Mouse (Mus musculus): ENCODE measurements at regions not wholly inside any gene's neighbourhood (a gene's known extent, or its start where the extent isn't known, plus 50 kb on each side); places are given as distances from the start of the nearest gene placed in this dataset.
A peak's percentile ranks its signal among the peaks of the same experiment; 100 is the strongest.

GRCm38 (mm10) chr13:91274131-91274530 is 50.4 kb upstream of the Atg10 start:
- DNase-seq, result no peak

DNA sequence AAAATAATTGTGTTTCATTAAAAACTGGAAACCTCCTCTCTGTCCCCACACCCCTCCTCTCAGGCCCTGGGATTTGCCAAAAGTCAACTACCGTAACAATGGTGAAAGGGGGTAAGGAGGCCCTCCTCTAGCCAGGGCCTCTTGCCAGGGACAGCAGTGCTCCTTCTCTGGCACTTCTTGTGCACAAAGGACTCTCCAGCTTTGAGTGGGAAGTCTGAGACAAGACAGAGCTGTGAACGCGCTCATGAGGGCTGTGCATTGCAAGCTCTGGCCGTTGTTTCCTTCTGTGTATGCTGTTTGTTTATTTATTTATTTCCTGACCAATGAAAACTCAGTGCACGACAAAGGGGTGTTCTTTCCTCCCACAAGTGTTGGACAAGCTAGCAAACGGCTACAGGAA is 50.8 kb upstream of the Atg10 start:
- no peak for DNase-seq

GRCm38 (mm10) chr13:91279487-91279886 is 55.7 kb upstream of the Atg10 start:
- no peak for DNase-seq

- no peak for DNase-seq
These were observed 71.9 kb upstream of the Atg10 start for GRCm38 (mm10) chr13:91295552-91296170.

DNA sequence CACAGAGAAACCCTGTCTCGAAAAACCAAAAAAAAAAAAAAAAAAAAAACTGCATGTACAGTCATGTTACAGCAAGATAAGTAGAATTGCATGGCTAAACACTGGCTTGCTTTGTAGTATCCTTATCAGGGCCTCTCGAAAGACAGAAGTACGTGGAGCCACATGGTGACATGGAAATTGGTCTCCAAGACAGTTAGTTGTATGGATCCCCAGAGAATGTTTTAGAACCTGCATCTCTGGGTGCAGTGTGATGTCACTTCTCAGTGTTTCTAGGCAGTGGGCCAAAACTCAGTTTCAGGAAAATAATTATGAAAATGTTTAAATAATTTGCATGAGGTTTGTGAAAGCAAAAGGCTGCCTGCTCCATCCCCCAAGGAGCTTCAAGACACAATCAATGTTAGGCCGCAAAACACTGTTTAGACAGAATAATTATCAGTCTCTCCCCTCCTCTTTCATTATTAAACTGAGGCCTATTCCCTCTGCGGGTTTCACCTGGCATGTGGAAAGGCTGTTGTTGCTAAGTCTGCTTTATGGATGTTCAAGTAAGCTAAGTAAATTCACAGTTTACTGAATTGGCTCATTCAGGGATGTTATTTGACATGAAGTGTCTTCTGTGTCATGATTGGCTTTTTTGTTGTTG is 72.9 kb upstream of the Atg10 start:
- DNase-seq, result no peak

DNA sequence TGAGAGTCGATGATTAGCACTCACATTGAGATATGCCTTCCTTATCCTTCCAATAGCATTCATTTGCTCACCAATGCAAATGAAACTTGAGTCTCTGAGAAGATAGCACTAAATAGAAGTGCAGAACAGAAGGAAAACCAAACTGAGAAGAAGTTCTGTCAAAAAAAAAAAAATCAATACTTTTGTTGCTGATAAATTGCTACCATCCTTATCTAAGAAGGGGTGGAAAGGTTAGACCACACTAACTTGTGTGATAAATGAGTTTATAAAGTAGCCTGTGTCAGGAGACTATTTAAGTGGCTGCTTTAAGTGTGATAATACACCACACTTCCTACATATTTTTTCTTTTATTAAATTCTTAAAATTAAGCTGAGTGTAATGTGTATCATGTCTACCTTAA is 78.1 kb upstream of the Atg10 start:
- DNase-seq, result no peak

- no peak for DNase-seq
These were observed 82.1 kb upstream of the Atg10 start for GRCm38 (mm10) chr13:91305697-91306405.

DNA sequence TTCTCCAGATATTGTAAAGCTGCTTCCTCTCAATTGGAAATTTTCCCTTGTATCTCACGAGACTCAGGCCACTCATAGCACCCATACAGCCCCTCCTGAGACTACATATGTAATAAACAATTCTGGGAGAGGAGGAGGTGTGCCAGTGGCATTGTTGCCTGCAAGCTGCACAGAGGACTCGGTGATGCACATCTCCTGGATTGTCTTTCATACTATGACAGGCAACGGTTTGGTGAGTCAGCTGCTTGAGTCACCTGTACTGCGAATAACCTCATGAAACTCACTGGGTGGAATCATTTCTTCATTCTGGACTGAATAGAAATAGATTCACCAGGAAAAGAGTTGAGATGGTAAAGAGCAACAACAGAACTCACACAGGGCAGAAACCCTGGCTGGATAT is 82.8 kb upstream of the Atg10 start:
- DNase-seq, result no peak

- DNase-seq, result no peak
These were observed 89.3 kb upstream of the Atg10 start for GRCm38 (mm10) chr13:91312905-91313571.

DNA sequence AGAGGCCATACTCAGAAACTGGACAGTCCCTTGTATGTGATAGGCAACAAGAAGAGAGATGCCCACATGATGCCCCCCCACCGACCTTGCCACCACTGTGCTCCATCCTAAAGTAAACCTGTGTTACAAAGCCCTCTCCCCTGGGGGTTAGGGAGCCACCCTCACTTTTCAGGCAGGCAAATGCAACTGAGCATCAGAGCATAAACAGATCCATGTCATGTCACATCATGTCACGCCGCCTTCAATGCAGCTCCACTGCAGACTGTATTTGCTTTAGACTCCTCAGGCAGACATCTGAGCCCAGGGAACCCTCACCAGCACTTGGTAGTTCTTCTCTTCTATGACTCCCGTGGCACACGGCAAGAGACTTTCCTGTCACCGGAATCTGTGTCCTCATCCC is 98.6 kb upstream of the Atg10 start:
- no peak for DNase-seq

DNA sequence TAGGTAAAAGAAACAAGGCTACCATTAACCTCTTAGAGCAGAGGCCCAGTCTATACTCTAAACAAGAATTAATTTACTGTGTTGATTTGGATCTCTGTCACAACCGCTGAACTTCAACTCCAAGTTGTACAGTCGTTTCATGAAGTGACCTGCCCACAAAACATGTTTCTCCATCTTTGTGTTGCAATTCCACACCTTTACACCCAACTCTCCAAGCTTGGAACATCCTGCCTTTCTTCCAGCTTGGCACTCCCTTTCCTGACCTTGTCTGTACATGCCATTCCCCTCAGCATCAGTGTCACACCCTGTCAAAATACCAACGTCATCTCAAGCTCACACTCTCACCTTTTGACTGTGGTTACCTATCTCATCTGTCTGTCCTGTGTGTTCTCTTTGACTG is 103.1 kb upstream of the Atg10 start:
- no peak for DNase-seq

DNA sequence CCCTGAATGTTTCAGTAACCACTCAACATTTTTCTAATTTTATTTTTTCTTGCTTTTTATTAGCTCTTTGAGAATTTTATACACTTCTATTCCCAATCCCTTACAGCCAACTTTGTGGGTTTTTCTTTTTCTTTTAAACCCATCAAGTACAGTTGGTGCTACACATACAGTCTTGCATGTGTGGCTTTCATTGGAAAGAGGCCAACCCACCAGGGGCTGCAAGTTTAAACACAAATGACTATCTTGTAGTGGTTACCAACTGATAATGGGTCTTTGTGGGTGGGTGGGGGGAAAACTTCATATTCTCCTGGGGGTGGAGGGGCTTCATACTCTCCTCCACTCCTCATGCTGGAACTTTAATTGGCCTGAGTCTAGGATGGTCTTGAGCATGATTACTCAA is 110.5 kb upstream of the Atg10 start:
- no peak for DNase-seq

GRCm38 (mm10) chr13:91344139-91344538 is 115.9 kb upstream of the Ssbp2 start:
- DNase-seq, result no peak

GRCm38 (mm10) chr13:91348489-91349083 is 111.5 kb upstream of the Ssbp2 start:
- DNase-seq, result no peak

GRCm38 (mm10) chr13:91352311-91352710 is 107.8 kb upstream of the Ssbp2 start:
- no peak for DNase-seq

GRCm38 (mm10) chr13:91356516-91356915 is 103.6 kb upstream of the Ssbp2 start:
- no peak for DNase-seq

GRCm38 (mm10) chr13:91360121-91360520 is 100.0 kb upstream of the Ssbp2 start:
- DNase-seq, result no peak

GRCm38 (mm10) chr13:91365270-91365952 is 94.7 kb upstream of the Ssbp2 start:
- peak; percentile 89 for DNase-seq

DNA sequence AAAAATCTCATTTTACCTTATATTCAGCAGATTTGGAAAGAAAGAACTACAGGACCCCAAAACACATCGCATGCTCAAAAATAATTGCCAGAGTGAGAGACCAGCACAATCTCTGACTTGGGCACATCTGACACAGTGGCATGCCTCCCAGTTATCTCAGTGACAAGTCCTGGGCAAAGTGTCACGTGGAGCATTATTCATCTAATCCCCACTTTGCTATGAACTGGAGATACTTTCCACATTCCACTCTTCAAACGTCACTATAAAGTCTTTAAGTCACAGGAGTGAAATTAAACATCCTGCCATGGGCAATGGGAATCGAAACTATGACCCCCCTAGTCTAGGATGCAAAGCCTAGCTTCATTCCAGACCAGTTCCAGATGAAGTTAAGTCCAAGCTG is 93.5 kb upstream of the Ssbp2 start:
- no peak for DNase-seq

- no peak for DNase-seq
These were observed 92.1 kb upstream of the Ssbp2 start for GRCm38 (mm10) chr13:91367896-91368556.

- no peak for DNase-seq
These were observed 91.4 kb upstream of the Ssbp2 start for GRCm38 (mm10) chr13:91368664-91369063.

- DNase-seq, result no peak
These were observed 90.1 kb upstream of the Ssbp2 start for GRCm38 (mm10) chr13:91370021-91370420.
